Mouse (Mus musculus) layer of hippocampus, postnatal 10 days (tissue): ENCODE data around the gene Pias1. TPM values are rescaled to one million over a fixed set of nuclear protein-coding genes. Genes with fewer than 3 reads are reported as not detected.

ENCODE experiments used
- DNase-seq, 2 experiments: peaks; one replicate each; pipeline ENCODE4 v3.0.0; 2021; ENCODE audit warnings: low spot score in 2 of 2
- long read RNA-seq: library from polyadenylated mRNA; stranded (forward); transcript quantifications from one replicate; pipeline ENCODE4 v2.0.0, GENCODE M21; 2023
- total RNA-seq, 2 experiments: library from RNA; stranded (reverse); gene quantifications; 2 replicates each; pipeline ENCODE4 v1.2.3; 2021

The Pias1 gene
- total RNA-seq, result 10 to 100 TPM; 43.5 to 44.8 TPM
- long read RNA-seq, full-length matches to known transcripts, result 14 of 22 reads
- long read RNA-seq, partial matches to known transcripts, result 3 of 22 reads
- long read RNA-seq, other reads (novel, unspliced or antisense), result 5 of 22 reads

GRCm38 (mm10) chr9:62987824-62988223 lies at the start of gene Pias1:
Gene Pias1, minus strand, starts transcription at chr9:62987924.
- no peak for DNase-seq

- DNase-seq, result no peak
Measured at GRCm38 (mm10) chr9:63035431-63035830, 47.7 kb upstream of the Pias1 start.

GRCm38 (mm10) chr9:63031011-63031782 lies 43.5 kb upstream of the Pias1 start:
- DNase-seq, result peak; percentile 21 to 30

GRCm38 (mm10) chr9:63022486-63022885 lies 34.8 kb upstream of the Pias1 start:
- DNase-seq, result no peak

- no peak for DNase-seq
Measured at GRCm38 (mm10) chr9:63007371-63007770, 19.6 kb upstream of the Pias1 start.

- no peak for DNase-seq
Measured at GRCm38 (mm10) chr9:63006081-63006820, 18.5 kb upstream of the Pias1 start.

GRCm38 (mm10) chr9:62998561-62998960 lies 10.8 kb upstream of the Pias1 start:
- no peak for DNase-seq

- no peak for DNase-seq
Measured at GRCm38 (mm10) chr9:62997626-62998025, 9.9 kb upstream of the Pias1 start.

GRCm38 (mm10) chr9:62995186-62995585 lies 7.5 kb upstream of the Pias1 start:
- no peak for DNase-seq

GRCm38 (mm10) chr9:62990134-62990533 lies 2.4 kb upstream of the Pias1 start:
- no peak for DNase-seq

GRCm38 (mm10) chr9:62980777-62981202 lies 6.9 kb downstream of the Pias1 start:
- peak; percentile 98 for DNase-seq

- no peak for DNase-seq
Measured at GRCm38 (mm10) chr9:62980162-62980776, 7.5 kb downstream of the Pias1 start.

- DNase-seq, result peak; percentile 40 to 54
Measured at GRCm38 (mm10) chr9:62979461-62980161, 8.1 kb downstream of the Pias1 start.

- no peak for DNase-seq
Measured at GRCm38 (mm10) chr9:62977152-62977551, 10.6 kb downstream of the Pias1 start.

- no peak for DNase-seq
Measured at GRCm38 (mm10) chr9:62975830-62976229, 11.9 kb downstream of the Pias1 start.

GRCm38 (mm10) chr9:62974439-62974838 lies 13.3 kb downstream of the Pias1 start:
- DNase-seq, result peak in 1 of 2 experiments; percentile 27

GRCm38 (mm10) chr9:62972073-62972745 lies 15.5 kb downstream of the Pias1 start:
- DNase-seq, result no peak

- DNase-seq, result no peak
Measured at GRCm38 (mm10) chr9:62970345-62970744, 17.4 kb downstream of the Pias1 start.

- DNase-seq, result no peak
Measured at GRCm38 (mm10) chr9:62966018-62966417, 21.7 kb downstream of the Pias1 start.

GRCm38 (mm10) chr9:62952713-62953112 lies 35.0 kb downstream of the Pias1 start:
- DNase-seq, result no peak

- no peak for DNase-seq
Measured at GRCm38 (mm10) chr9:62945346-62945745, 42.4 kb downstream of the Pias1 start.
